Mouse (Mus musculus): ENCODE data around the gene Prkcz. TPM values are rescaled to one million over a fixed set of nuclear protein-coding genes. Genes with fewer than 3 reads are reported as not detected.

Prkcz gene
- polyA plus RNA-seq, 1 experiment from 2014 or later, result 17.6 TPM

DNA sequence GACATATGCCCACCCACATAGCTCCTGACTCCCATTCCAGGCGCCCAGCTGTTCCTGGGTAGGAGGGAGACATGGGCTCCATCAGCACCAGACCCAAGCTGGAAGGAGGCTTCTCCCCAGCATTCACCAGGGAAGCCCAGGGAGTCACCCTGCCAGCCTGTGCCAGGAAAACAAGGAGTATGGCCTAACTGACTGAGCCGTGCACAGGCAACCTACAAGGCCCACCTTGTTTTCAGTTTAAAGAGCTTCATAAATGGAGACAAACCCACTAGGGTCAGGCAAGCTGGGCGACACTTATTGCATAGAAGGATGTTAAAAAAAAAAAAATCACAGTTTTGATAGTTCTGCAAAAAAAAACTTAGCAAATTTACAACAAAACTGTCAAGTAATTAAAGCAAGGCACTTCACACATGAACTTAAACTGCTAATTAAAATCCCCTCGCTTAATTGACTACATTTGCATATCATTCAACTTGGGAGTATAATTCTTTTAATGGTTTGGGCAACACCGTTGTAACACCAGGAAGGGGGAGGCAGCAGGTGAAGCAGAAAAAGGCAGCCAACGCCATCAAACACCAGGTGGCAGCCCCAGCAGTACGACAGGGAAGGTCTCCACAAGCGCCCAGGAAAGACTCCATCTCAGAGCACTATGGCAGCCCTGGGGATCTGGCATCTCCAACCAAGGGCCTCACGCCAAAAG lies 148.0 kb downstream of the Prkcz start:
- DNase-seq (ENCODE audit: low spot score, missing footprints) (no peak), ATAC-seq (ENCODE audit: low FRiP score) (no peak)
- H3K4me2 ChIP-seq, result no peak overlapping the region
- H3K36me3 ChIP-seq (ENCODE audit: control insufficient read depth, insufficient read depth, low read length), result peaks cover 7% of the 10 kb centered on the region
- peaks cover 25% of the 10 kb centered on the region for H3K4me1 ChIP-seq (ENCODE audit: control insufficient read depth, insufficient read depth, low read length)
- no peak overlapping the region for H3K27ac ChIP-seq (ENCODE audit: low read depth, low read length)
- H3K9me3 ChIP-seq (ENCODE audit: control insufficient read depth, low read length), result no peaks in the 10 kb centered on the region
- H3K9ac ChIP-seq (ENCODE audit: low read length), result no peak overlapping the region
- WGBS, result 75% methylated on average over 9 of the region's 9 CpGs
- H3K4me3 ChIP-seq (ENCODE audit: low read depth, low read length), result no peak overlapping the region
- H3K27me3 ChIP-seq (ENCODE audit: control insufficient read depth, insufficient read depth, low read length), result no peaks in the 10 kb centered on the region

Other genes with a start within 250 kb of the Prkcz start
- 12.7 and 13.6 TPM in 2 replicates for gene Ski, start 138.8 kb downstream of the Prkcz start, polyA plus RNA-seq (2014; fragmentation: Nextera tagmentation; extraction: Ambion mirVana)
- gene Faap20, start 111.6 kb downstream of the Prkcz start, polyA plus RNA-seq (2014; fragmentation: Nextera tagmentation; extraction: Ambion mirVana), result 101 and 110 TPM in 2 replicates
- gene Gabrd, start 36.8 kb upstream of the Prkcz start, polyA plus RNA-seq (2014; fragmentation: Nextera tagmentation; extraction: Ambion mirVana), result not detected in 2 replicates
- gene Cfap74, start 47.8 kb upstream of the Prkcz start, polyA plus RNA-seq (2014; fragmentation: Nextera tagmentation; extraction: Ambion mirVana), result 6.3 and 6.5 TPM in 2 replicates
- not detected in 2 replicates for gene Tmem52, start 107.8 kb upstream of the Prkcz start, polyA plus RNA-seq (2014; fragmentation: Nextera tagmentation; extraction: Ambion mirVana)
- 771 and 811 TPM in 2 replicates for gene Gnb1, start 130.0 kb upstream of the Prkcz start, polyA plus RNA-seq (2014; fragmentation: Nextera tagmentation; extraction: Ambion mirVana)
- 98.3 and 99.8 TPM in 2 replicates for gene Nadk, start 201.0 kb upstream of the Prkcz start, polyA plus RNA-seq (2014; fragmentation: Nextera tagmentation; extraction: Ambion mirVana)
- gene Slc35e2, start 240.1 kb upstream of the Prkcz start, polyA plus RNA-seq (2014; fragmentation: Nextera tagmentation; extraction: Ambion mirVana), result 18.0 and 18.1 TPM in 2 replicates